Mouse (Mus musculus): ENCODE data around the gene Gpr108. TPM values are rescaled to one million over a fixed set of nuclear protein-coding genes. Genes with fewer than 3 reads are reported as not detected.

Gpr108 gene
- polyA plus RNA-seq, 1 experiment = 60.7 TPM

DNA sequence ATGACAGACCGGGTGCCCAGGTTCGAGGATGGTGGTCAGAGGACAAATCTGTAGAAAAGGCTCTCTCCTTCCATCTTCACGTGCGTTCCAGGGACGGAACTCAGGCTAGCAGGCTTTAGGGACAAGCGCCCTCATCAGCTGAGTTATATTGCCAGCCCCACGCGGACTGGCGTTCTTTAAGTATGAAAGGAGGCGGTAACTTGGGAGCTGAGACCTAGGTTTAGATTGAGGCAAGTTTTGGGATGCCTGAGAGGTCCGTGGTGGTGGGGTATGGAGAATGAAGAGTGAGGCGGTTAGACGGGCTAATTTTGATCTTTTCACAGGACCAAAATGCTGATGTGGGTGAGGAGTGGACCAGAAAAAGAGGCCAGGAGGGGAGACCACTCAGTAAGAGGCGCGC, 26.4 kb upstream of the Gpr108 start:
- Histone ChIP-seq H3K27ac (ENCODE audit: insufficient read depth, low read depth, low read length) (peak overlapping the region; percentile 54), H3K4me1 (ENCODE audit: control insufficient read depth, insufficient read depth, low read length) (peaks cover 11% of the 10 kb centered on the region), H3K4me3 (ENCODE audit: insufficient read depth, low read length) (peak overlapping the region; percentile 63)
- no peak for TF ChIP-seq POLR2A (IDR thresholded peaks at IDR 0.05; ENCODE audit: borderline replicate concordance, low read depth, low read length)

DNA sequence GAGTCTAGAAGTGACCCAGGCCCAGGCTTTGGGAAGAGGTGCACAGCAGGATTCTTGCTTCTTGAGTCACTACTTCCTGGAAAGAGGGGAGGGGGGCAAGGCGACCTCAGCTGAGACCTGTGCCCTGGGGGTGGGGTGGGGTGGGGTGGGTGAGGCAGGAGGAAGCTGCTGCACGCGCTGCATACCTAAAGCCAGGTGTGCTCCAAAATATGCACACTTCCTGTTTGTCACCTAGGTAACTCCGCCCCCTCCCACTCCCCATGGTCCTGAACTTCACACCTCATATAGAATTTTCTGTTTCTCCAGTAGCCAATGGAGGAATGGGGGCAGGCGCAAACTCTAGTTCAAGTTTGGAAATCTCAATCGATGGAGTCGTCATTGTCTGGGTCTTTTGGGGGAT, 25.6 kb upstream of the Gpr108 start:
- Histone ChIP-seq H3K27ac (ENCODE audit: insufficient read depth, low read depth, low read length) (no peak overlapping the region), H3K4me3 (ENCODE audit: insufficient read depth, low read length) (no peak overlapping the region), H3K4me1 (ENCODE audit: control insufficient read depth, insufficient read depth, low read length) (peaks cover 11% of the 10 kb centered on the region)
- TF ChIP-seq CTCF (IDR thresholded peaks at IDR 0.05; ENCODE audit: low read depth, low read length) = no peak
- no peak for TF ChIP-seq POLR2A (IDR thresholded peaks at IDR 0.05; ENCODE audit: borderline replicate concordance, low read depth, low read length)

DNA sequence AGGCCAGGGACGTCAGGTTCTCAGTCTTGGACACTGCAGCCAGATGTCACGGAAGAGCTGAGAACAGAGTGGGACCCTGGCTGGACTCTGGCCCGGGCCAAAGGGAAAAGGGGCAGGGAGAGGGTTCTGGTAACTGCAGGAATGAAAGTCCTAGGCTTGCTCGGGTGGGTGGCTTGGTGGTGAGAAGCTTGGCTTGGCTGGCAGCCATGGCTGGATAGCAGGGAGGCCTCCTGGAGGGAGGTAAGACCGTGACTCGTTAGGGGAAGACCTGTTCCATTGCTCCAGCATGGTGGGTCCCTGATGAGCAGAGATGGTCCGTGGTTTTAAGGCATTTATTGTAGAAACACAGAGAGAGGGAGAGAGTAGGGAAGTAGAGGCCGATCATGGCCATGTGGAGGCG, 23.1 kb upstream of the Gpr108 start:
- H3K4me3 ChIP-seq (ENCODE audit: insufficient read depth, low read length) = no peak overlapping the region
- TF ChIP-seq CTCF (IDR thresholded peaks at IDR 0.05; ENCODE audit: low read depth, low read length) (no peak), POLR2A (IDR thresholded peaks at IDR 0.05; ENCODE audit: borderline replicate concordance, low read depth, low read length) (no peak)
- H3K4me1 ChIP-seq (ENCODE audit: control insufficient read depth, insufficient read depth, low read length) = peaks cover 6% of the 10 kb centered on the region; the same call in 1 of the 2 replicates
- no peak overlapping the region for H3K27ac ChIP-seq (ENCODE audit: insufficient read depth, low read depth, low read length)

DNA sequence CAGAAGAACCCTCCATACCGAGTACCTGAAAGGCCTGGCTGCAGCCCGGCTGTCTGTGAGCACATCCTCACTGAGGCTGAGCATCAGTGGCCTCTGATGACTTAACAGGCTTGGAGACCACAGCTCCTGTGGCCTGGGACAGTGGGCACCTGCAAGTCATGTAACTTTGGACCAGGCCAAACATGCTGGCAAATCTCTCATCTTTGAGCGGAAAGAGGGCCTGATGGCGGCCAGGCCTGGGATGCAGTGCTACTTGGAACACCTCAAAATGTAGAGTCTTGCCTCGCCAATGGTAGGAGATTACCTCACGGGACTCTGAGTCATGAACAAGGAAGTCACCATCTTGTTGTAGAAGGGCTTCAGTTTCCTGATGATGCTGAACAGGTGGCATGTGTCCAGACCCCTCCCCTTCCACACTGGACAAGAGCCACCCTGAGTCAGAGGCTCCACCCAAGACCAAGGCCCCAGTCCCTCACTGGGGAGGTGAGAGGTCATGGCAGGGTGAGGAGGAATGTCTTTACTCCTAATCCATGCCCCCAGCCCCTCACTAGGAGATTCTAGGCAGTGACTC, 19.4 kb upstream of the Gpr108 start:
- H3K4me3 ChIP-seq (ENCODE audit: insufficient read depth, low read length) = no peak overlapping the region
- peaks cover 12% of the 10 kb centered on the region for H3K4me1 ChIP-seq (ENCODE audit: control insufficient read depth, insufficient read depth, low read length)
- no peak overlapping the region for H3K27ac ChIP-seq (ENCODE audit: insufficient read depth, low read depth, low read length)
- no peak for TF ChIP-seq POLR2A (IDR thresholded peaks at IDR 0.05; ENCODE audit: borderline replicate concordance, low read depth, low read length)

DNA sequence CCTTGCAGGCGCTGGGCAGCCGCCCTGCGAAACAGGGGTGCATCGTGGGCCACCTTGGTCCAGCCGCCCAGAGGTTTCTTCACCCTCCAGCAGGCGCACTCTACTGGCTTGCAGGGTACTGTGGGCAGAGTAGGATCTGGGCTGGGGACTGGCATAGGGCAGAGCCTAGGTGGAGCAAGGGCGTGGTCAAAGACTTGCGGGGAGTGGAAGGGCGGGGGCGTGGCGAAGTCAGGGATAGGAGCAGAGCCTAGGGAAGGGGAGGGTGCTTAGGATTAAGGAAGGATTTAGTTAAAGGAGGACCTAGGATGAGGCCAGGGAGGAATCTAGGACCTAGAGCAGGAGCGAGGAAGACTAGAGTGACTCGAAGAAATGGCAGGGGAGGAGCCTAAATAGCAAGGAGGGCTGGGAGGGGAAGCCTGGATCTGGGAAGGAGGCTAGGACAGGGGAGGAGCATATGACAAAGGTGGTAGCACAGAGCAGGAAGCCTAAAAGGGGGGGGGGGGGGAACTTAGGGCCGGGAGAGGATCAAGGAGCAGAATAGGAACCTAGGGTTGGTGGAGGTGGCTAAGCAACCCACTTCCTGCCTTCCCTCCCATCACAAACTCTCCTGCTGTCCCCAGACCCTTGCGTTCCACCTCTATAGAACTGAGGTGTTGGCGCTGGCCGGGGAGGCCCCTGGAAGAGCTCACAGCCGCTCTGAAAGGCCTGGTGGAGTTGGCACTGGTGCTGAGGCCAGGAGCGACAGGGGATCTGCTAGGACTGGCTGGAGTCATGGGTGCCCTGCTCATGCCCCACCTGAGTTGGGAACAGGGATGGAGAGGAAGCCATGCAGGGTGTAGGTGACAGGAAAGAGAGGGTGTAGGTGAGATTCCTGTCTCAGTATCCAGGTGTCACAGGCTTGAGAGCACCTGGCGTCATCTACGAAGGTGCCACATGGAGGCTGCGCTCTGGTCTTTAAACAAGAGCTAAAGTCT, 17.0 kb upstream of the Gpr108 start:
- H3K4me3 ChIP-seq (ENCODE audit: insufficient read depth, low read length) = no peak overlapping the region
- no peak for TF ChIP-seq POLR2A (IDR thresholded peaks at IDR 0.05; ENCODE audit: borderline replicate concordance, low read depth, low read length)
- TF ChIP-seq CTCF (IDR thresholded peaks at IDR 0.05; ENCODE audit: low read depth, low read length) = no peak
- no peak overlapping the region for H3K27ac ChIP-seq (ENCODE audit: insufficient read depth, low read depth, low read length)
- H3K4me1 ChIP-seq (ENCODE audit: control insufficient read depth, insufficient read depth, low read length) = peaks cover 12% of the 10 kb centered on the region

DNA sequence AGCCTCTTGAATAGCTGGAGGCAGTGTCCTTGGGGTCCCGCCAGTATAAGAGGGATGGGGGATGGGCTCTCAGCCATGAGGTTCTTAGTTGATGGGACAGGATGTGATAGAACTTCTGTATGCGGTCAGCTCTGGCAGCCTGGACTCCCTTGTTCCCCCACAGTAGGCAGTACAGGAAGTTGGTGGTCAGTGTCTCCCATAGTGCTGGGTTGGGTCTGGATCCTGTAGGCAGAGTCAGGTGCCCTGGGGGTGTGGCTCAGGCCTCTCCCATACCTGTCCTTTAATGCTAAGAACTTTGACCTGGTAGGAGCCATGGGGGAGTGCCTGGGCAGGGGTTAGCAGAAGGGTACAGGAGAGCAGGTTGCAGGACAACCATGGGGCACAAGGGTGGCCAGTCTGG, 15.9 kb upstream of the Gpr108 start:
- no peak overlapping the region for H3K27ac ChIP-seq (ENCODE audit: insufficient read depth, low read depth, low read length)
- H3K4me3 ChIP-seq (ENCODE audit: insufficient read depth, low read length) = no peak overlapping the region
- peaks cover 12% of the 10 kb centered on the region for H3K4me1 ChIP-seq (ENCODE audit: control insufficient read depth, insufficient read depth, low read length)
- TF ChIP-seq CTCF (IDR thresholded peaks at IDR 0.05; ENCODE audit: low read depth, low read length) (no peak), POLR2A (IDR thresholded peaks at IDR 0.05; ENCODE audit: borderline replicate concordance, low read depth, low read length) (no peak)

DNA sequence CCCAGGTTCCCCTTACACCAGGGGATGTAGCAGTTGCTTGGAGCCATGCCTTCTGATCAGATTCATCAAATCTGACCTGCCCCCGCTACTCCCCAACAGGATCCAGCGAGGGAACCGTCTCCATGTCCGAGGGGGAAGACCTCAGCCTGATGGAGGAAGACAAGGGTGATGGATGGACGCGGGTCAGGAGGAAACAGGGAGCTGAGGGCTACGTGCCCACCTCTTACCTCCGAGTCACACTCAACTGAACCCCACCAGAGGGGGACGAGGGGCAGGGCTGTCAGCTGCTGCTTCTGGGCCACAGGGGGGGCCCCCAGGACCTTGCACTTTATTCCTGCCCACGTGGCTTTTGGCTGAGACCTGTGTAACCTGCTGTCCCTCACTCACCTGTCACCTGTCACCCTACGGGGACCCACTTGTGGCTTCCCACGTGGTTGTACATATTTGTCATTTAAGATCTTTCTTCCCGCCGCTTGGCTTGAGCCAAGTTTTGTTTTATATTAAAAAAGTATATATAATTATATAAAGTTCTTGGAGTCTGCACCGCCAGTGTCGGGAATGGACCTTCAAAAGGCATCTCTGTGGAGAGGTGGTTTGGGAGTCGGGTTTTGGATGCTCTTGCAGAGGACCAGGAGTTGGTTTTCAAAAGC, 14.8 kb upstream of the Gpr108 start:
- Histone ChIP-seq H3K4me1 (ENCODE audit: control insufficient read depth, insufficient read depth, low read length) (peaks cover 12% of the 10 kb centered on the region), H3K27ac (ENCODE audit: insufficient read depth, low read depth, low read length) (no peak overlapping the region), H3K4me3 (ENCODE audit: insufficient read depth, low read length) (no peak overlapping the region)
- no peak for TF ChIP-seq POLR2A (IDR thresholded peaks at IDR 0.05; ENCODE audit: borderline replicate concordance, low read depth, low read length)
- TF ChIP-seq CTCF (IDR thresholded peaks at IDR 0.05; ENCODE audit: low read depth, low read length) = no peak

DNA sequence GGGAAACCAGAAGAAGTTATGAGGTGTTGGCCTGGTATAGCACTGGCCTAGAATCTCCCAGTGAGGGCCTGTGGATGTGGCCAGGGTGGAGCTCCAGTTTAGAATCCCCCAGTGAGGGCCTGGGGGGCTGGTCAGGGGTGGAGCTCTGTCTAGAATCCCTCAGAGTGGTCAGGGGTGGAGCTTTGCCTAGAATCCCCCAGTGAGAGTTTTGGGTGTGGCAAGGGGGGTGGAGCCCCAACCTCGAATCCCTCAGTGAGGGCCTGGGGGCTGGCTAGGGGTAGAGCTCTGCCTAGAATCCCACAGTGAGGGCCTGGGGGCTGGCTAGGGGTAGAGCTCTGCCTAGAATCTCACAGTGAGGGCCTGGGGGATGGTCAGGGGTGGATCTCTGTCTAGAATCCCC, 13.6 kb upstream of the Gpr108 start:
- Histone ChIP-seq H3K4me1 (ENCODE audit: control insufficient read depth, insufficient read depth, low read length) (peaks cover 9% of the 10 kb centered on the region), H3K4me3 (ENCODE audit: insufficient read depth, low read length) (no peak overlapping the region), H3K27ac (ENCODE audit: insufficient read depth, low read depth, low read length) (no peak overlapping the region)
- TF ChIP-seq POLR2A (IDR thresholded peaks at IDR 0.05; ENCODE audit: borderline replicate concordance, low read depth, low read length) = no peak
- TF ChIP-seq CTCF (IDR thresholded peaks at IDR 0.05; ENCODE audit: low read depth, low read length) = no peak

DNA sequence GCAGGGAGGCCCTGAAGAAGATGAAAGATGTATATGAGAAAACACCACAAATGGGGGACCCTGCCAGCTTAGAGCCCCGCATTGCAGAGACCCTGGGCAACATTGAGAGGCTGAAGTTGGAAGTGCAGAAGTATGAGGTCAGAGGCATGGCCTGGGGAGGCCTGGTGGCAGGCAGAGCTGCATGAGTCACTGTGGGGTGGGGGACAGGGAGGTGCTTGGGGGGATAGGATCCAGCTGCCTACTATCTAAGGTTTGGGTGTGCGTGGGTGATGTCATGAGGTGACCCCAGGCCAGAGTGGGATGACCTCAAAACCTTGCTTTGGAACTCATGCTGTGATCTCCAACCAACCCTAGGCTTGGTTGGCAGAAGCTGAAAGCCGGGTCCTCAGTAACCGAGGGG, 13.0 kb upstream of the Gpr108 start:
- TF ChIP-seq POLR2A (IDR thresholded peaks at IDR 0.05; ENCODE audit: borderline replicate concordance, low read depth, low read length) (no peak), CTCF (IDR thresholded peaks at IDR 0.05; ENCODE audit: low read depth, low read length) (no peak)
- H3K4me3 ChIP-seq (ENCODE audit: insufficient read depth, low read length) = no peak overlapping the region
- peaks cover 9% of the 10 kb centered on the region for H3K4me1 ChIP-seq (ENCODE audit: control insufficient read depth, insufficient read depth, low read length)
- no peak overlapping the region for H3K27ac ChIP-seq (ENCODE audit: insufficient read depth, low read depth, low read length)

DNA sequence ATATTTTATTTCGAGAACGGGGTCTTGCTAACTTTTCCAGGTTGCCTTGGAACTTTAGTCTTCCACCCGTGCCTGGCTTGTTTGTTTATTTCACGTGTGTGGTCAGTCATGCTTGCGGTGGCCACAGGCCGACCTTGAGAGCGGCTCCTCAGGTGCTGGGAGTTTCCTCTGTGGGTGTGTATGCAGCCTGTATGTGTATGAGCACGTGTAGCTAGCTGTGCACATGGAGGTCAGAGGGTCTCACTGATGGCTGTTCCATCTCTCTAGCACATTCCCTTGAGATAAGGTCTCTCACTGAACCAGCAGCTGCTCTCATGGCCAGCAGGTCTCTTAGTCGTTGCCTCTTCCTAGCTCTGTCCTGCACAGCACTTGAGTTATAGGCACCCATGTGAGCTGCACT, 12.1 kb upstream of the Gpr108 start:
- no peak overlapping the region for H3K27ac ChIP-seq (ENCODE audit: insufficient read depth, low read depth, low read length)
- H3K4me3 ChIP-seq (ENCODE audit: insufficient read depth, low read length) = no peak overlapping the region
- TF ChIP-seq CTCF (IDR thresholded peaks at IDR 0.05; ENCODE audit: low read depth, low read length) = no peak
- TF ChIP-seq POLR2A (IDR thresholded peaks at IDR 0.05; ENCODE audit: borderline replicate concordance, low read depth, low read length) = no peak
- peaks cover 4% of the 10 kb centered on the region for H3K4me1 ChIP-seq (ENCODE audit: control insufficient read depth, insufficient read depth, low read length)
